Mouse (Mus musculus) cerebellum, adult 8-10 months (tissue): ENCODE measurements around the gene Ntn1.

Experiments used
- DNase-seq: peaks from one replicate; pipeline ENCODE4 v3.0.0; 2022

The Ntn1 gene

DNA sequence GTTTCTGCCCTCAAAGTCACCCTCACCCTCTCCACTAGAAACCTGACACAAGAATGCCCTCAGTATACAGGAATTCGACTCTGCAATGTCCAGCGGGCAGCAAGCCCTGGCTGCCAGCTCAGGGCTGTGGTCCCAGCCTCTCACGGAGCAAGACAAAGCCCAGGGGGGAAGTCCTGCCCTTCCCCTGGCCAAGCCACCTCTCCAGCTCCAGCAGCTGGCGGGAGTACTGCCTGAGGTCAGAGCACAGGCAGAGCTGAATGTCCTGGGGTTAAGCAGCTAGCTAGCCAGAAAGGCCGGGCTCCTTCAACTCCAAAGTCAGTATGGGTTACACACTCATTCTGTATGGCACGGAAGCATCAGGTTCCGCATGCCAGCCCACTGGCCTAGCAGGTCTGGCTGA lies 79.2 kb downstream of the Ntn1 start:
- DNase-seq: no peak

DNA sequence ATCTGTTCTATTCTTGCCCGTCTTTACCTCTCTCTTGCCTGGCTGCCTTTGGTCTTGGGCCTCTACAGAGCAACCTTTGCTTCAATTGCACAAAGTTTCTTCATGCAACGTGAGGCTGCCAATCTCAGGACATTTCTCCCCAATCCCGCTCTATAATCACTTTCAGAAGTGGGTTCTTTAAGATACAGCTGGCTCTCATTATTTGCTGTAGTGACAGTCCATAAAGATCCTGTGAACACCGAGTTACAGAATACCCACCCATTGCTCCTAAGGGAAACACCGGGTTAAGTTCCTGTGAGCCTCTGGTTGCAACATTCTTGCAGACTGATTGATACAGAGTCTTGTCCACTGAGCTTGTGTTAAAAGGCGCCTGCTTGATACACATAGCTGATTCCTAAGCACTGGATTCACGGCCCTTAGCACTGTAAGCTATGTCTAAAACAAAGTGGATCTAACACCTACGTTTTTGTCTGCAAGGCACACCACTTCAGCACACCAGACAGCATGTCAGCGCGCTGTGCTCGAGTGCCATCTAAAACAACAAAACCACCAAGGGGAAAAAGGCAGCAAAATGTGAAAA lies 85.0 kb downstream of the Ntn1 start:
- DNase-seq: no peak

DNA sequence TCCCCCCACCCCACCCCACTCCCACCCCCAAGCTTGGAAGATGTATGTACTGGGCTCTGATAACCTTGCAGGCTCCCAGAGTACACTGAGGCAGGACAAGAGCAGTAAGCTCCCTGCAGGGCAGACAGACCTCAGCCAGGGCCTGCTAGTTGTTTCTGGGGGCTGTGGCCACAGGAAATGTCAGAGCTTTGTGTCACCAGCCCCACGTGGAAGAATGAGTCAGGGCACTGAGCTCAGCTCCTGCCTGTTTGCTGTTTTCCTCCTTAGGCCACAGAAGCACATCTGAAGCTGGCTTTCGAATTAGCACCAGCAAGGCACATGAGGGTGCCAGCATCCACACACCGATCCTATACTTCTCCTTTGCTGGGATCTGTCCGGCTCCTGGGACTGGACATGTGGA lies 86.8 kb downstream of the Ntn1 start:
- DNase-seq: no peak

DNA sequence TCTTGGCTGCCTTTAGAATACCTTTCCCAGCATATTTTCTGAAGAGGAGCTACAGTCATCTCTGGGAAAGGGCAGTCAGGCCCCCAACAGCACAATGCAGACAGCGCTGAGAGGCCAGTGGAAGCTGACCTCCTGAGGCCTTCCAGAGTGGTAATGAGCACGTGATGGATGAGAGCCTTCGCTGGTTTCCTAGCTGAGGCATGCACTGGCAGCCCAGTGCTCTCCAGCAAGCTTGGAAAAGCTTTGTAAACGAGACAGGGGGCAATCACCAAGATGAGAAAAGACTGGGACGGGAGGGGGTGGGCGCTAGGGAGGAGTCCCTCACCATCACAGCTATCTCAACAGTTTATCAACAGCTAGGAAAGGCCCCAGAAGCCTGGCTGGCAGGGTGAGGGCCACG lies 87.6 kb downstream of the Ntn1 start:
- no peak for DNase-seq

DNA sequence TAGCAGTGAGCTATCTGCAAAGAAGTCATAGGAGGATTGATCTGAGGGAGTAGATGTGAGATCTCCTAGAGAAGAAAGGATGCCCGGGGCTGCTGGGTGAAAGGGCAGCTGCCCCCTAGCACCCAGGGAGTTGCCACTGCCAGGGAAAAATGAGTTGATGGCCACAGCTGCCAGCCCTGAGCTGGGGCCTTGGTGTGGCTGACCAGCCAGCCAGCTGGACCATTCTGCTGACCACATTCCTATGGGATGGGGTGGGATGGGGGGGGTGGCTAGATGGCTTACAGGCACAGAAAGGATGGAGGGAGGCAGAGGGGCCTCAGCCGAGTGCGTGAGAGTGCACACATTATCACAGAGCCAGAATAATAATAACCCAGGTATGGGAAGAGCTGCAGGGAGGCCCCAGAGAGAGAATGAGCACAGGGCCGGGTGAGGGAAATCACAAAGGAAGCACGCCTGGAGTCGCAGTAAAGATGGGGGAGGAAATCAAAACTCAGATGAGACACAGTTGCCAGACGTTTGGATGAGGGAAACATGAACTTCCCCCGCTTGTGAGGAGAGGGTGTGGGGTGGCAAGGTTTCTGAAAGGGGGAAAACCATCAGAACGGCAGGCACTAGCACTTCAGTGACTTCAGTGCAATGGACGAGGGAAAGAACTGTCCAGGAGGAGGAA lies 91.6 kb downstream of the Ntn1 start:
- DNase-seq: no peak

DNA sequence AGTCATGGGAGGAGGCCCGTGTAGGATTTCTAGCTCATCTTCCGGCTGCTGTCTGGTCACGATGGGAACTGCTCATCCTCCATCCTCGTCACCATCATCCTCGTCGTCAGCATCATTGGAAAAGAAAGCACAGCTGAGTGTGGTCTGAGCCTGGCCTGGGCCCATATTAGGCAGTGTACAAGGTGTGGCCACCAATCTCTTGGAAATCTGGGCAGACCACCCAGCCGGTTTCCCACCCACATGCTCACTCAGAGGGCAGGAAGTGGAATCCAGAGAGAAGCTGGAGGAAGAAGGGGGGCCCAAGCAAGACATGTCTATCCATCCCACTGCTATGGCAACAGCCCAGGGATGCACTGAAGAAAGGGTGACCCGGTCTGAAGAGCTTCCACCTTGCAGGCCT lies 94.6 kb downstream of the Ntn1 start:
- DNase-seq: no peak

DNA sequence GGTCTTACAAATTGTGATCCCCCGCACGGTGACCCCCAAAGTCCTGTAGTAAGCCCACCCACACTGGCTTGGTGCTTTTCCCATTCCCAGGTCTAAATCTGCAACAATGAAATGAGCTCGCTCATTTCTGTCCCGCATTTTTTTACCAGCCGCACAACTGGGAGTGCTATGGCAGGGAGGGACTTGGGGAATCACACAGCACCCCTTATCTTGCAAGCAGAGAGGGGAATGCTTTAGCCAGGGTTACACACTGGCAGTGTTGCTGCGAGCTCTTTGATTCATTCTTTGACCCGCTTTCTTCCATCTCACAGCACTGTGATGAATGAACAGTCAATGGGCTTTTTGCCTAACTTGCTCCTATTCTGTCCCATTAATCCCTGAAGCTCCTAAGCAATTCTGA lies 98.3 kb downstream of the Ntn1 start:
- no peak for DNase-seq

DNA sequence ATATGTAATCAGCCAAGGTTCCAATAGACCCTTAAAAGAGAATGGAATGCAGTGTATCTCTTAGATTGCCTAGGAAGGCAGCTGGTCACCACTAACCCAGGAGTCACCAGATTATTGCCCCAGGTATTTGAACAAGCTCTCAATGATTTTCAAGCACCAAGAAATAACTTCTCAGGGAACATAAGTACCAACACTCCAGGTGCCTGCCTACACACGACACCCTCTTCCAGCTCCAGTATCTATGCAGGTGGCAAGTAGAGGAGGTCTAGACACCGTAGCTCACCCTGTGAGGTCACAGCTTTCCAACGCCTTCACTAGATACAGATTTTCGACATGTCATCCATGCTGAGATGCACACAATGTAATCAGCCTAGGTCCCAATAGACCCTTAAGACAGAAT lies 99.0 kb downstream of the Ntn1 start:
- DNase-seq: no peak

DNA sequence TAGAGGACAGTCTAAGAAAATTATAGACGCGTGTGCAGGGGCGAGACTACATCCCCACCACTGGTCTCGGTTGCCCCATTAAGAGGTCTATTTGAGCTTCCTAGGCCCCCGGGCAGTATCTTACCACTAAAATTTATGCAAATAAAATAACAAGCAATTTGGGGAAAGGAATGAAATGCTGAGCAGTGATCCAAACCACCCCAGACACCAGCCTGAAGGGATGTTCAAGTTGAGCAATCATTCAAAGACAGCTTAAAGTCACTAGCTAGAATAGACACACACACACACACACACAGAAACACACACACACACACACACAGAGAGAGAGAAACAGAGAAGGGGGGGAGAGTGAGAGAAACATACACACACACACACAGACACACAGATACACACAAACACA lies 105.1 kb downstream of the Ntn1 start:
- no peak for DNase-seq

DNA sequence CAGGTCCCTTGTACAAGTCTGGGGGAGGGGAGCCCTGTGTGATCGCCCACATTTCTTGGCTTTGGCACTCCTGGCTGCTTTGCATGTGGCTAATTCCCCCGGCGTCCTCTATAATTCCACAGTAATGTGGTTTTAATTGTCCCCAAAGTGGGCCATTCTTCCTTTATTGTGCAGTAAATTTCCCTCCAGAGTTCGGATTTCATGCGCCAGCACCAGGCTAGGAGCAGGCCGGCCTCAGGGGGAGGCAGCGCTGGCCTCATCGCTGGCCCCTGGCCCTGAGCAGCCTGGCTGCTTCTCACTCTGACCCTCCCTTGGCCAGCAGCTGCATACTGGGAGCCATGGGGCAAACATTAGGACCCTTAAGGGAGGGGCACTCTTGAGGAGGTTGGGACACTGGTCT lies 110.0 kb downstream of the Ntn1 start:
- DNase-seq: no peak

DNA sequence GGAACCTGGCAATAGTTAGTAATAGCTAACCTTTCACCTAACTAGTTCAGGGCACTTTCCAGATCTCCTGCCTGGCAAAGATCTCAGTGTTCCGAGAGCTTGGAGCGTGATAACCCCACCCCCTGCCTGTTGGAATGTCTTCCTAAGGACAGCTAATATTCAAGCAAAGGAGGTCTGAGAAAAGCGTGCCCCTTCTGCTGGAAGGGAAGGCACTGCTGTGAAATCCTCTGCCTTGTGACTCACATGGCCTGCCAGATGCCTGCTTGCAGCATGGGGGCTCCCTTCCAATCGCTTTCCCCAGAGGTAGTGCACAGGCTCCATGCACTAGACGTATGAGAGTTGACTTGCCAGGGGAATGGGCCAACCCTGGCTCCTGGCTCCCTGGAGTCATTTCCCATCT lies 113.3 kb downstream of the Ntn1 start:
- no peak for DNase-seq

DNA sequence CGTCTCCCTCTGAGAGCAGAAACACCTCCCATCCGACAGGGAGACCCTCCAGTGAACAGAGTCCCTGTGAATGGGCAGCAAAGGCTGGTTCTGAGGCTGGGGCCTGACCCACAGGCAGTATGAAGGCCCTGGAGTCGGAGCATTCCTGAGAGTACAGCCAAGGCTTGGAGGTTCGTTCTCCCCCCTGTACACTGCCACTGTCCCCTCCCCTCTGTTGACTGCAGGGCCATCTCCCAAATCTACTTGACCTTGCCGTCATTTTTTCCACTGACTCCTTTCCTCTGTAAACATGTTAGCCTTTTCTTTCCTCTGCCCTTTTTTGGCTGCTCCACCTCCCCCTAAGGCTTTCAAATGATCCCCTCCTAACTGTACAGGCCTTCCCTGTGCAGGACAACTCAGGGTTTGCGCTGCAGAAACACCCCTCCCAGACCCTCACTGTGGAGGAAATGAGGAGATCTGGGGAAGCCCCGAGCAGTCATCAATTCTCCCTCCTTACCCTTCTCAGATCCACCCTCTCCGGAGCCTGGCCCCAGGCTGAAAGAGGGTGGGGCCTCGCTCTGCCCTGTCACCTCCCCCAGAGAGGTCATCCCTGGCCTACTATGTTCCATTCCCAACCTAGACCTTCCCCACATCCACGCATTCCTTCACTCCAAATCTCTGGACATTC lies 114.3 kb downstream of the Ntn1 start:
- no peak for DNase-seq

DNA sequence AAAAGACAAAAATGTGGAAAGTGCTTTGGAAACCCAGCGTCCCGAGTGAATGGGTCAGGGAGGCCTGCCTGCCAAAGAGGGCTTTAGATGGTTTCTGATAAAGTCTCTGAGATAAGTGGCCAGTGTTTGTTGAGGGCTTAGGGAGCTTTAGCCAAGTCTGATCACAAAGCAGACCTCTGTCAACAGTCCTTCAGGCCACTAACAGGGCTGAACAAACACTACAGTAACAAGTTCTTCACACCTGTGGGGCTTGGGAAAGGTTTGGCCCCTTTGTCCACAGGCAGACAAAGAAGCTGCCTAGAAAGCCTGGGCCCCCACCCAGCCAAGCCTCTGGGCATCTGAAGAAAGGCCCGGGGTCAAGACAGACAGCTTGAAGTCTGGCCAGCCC lies 114.9 kb downstream of the Ntn1 start:
- DNase-seq: no peak

DNA sequence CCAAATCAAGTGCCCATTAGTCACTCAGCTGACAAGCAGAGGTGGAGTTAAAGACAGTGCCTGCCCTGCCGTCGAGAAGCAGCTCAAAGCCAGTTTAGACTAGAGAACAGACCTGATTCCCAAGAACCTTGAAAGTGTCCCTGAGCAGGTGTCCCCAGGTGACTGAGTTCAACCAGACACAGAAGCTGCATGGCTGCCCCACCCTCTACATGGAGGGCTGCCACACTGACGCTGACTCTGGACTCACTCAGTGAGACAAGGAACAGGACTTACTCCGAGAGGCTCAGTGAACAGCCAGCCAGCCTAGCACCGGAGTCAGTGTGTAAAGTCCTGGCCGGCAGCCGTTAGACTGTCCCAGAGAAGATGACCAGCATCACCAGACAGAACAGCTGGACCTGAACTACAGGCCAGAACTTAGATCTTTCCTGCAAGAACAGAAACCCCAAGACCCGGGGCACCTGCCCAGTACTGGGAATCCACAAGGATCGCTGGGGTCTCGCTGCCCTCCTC lies 120.6 kb downstream of the Ntn1 start:
- no peak for DNase-seq

DNA sequence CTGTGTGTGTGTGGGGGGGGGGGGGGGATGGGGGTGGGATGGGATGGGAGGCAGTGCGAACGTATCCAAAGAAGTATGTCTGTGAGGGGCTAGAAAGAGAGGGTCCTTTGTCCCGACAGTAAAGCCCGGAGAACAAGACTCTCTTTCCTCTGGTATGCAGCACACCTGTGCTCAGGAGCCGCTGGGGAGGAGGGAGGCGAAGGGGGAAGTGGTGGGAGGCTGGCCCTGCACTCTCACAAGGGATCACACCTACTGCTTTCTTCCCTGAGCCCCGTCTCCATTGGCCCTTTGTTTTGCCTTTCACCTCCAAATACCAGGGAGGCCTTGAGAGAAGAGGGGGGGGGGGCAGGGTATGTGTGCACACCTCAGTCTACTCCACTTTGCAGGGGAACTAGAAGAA lies 123.7 kb downstream of the Ntn1 start:
- DNase-seq: no peak

DNA sequence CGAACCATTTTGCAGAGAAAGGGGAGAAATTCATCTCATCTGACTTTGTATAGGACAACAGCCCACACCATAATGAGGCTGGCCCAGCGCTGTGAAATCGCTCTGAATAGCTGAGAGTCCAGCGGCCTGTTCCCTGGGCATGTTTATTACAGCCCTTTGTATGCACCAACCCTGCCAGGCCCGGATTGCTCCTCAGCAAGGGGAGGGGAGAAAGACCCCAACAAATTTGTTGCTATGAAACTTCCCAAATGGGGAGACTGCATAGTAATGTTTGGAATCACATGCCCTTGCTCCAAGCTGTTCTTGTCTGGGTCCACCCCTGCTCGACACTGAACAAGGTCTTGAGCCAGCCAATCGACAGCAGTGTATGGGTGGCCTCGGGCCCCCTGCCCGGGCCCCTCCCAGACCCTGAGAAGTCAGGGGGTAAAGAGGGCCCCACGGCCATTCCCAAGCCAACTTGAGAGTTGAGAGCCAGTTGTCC lies 126.3 kb downstream of the Ntn1 start:
- no peak for DNase-seq

DNA sequence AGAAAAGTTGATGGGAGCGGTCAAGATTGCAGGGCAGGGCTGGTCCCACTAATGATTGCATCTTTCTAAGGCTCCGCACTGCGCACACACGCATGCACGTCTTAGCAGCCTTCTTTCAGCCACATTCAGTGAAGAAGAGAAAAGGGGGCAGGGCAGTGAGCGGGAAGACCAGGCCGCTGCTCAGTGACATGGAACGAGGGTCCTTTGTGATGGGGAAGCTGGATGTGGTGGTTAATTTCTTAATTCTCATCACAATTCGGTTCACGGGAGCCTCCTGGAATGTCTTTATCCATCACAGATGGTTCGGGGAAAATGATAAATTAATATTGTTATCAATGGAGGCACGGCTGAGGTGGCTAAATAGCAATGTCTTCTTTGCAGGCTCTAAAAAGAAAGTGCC lies 126.8 kb downstream of the Ntn1 start:
- no peak for DNase-seq

DNA sequence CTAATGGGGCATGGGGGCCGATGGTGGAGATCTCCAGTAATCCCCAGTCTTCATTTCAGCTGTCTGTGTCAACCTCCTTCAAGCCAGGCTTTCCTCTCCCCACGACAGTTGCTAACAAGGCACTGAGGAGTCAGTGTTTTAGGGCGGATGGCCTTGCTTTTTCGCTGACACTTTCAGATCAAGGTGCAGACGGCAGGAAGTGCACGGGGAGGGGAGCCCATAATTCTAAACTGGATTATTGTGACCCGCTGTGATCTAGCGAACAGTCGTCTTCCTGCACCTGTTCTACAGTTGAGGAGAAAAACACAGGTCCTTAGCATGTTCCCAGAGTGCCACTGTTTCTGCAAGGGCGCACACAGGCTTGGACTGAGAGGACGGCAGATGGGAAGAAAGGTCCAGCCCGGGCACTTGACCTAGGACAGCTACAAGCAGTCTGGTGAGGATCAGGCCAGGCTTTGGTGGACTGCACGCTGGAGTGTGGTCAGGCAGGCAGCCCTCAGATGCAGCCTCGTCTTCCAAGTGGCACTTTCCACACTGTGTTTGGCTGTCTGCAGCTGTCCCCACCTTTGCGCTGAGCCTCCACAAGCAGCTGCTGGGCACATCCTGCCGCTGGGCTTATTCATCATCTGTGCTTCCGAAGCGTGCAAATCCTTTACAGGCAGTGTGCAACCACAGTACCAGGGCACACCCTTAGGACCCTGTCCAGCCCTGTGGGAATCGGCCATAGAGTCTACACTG lies 129.7 kb downstream of the Ntn1 start:
- no peak for DNase-seq

DNA sequence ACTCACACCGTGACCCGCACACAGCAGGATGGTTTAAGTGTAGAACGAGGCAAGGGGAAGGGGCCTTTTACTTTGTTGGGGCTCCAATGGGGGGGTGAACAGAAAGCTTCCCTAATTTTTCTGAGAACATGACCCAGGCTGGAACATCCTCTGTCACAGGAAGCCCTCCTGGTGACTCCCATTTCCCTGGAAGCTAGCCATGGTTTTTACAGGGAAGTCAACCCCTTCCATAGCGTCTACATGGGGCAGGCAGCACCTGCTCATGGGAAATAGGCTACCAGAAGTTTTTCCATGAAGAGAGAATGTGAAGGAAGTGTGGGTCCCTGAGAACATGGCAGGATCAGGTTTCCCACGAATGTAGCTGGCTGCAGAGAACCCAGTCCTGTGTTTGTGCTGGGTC lies 136.3 kb downstream of the Ntn1 start:
- DNase-seq: no peak

DNA sequence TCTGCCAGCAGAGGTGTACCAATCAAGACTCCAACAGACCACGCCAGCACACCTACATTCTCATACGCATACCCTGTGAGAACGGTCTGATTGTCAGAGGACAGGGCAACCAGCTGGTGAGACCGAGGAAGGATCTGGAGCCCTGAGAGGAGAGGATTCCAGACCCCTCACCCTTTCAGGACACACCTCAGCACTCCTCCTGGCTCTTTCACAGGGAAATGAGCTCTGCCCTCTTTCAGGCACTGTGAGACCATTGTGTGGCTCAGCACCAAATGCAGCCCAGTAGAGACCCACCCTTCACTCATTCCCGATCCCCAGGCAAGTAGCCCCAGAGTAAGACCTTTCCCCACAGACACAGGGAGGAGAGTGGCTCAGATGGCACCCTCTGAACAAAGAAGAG lies 137.5 kb downstream of the Ntn1 start:
- DNase-seq: no peak

DNA sequence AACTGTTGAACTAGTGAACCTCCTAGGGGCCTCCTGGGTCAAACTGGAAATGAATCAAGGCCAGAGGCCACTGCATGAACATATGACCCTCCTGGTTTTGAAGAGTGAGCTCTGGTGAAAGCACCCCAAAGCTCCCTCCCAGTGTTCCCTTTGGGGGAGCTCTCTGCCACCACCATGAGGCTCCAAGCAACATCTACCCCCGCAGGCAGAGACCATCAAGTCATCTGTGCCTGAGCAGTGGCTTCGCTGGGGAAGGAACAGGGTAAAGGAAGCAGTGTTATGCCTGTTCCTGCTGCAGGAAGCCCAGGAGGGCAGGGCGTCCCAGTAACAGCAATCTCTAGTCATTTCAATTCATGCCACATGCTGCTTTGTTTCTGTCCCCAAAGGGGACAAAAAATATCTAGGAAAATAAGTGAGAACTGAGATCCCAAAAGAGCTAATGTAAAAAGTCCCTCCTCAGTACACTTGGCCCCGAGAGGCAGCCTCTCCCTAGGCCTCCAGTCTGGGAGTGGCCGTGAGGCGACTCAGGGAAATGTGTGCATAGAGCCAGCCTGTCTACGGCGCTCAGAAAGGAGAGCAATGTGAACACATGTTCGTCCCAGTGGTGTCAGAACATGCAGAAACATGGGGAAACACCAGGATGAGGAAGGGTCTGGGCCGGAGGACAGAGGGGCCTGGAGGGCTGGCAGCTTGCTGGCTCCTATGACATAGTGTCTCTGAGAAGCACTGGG lies 139.3 kb downstream of the Ntn1 start:
- no peak for DNase-seq

DNA sequence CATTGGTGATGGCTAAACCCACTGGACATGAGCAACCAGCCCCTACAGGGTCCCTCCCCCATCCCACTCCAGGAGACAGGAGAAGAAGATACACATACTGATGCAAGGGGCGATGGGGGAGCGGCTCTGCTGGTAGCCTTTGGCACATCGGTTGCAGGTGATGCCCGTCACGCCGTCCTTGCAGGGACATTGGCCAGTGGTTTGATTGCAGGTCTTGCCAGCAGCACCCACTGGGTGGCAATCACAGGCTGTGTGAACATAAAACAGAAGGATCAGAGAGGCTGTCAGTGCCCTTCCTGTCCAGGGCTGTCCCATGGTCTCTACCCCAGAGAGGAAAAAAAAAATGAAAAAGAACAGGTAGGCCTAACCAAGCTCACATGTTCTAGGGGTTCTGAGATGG lies 140.2 kb downstream of the Ntn1 start:
- no peak for DNase-seq

DNA sequence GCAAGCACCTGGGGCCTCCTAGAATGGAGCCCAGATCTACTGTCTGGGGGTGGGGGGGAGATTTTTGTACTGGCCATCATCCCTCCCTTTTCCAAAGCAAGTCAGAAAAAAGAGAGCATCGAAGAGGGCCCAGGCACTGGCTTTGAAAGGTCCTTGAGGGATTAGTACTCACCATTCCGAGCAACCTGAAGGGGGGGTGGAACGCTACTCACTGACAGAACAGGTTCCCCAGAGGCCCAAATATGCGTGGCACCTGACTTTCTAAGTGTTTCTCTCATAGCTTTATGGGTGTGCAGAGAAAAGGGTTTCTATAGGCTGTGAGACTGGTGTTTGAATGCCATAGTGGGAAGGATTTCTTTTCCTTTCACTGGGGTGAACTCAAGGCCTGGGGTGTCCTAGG lies 142.1 kb downstream of the Ntn1 start:
- DNase-seq: no peak
